Mouse (Mus musculus): ENCODE results near the gene Rpia. TPM values are rescaled to one million over a fixed set of nuclear protein-coding genes. Genes with fewer than 3 reads are reported as not detected.

The Rpia gene
- polyA plus RNA-seq, 1 experiment from 2014 or later: 2.6 TPM

DNA sequence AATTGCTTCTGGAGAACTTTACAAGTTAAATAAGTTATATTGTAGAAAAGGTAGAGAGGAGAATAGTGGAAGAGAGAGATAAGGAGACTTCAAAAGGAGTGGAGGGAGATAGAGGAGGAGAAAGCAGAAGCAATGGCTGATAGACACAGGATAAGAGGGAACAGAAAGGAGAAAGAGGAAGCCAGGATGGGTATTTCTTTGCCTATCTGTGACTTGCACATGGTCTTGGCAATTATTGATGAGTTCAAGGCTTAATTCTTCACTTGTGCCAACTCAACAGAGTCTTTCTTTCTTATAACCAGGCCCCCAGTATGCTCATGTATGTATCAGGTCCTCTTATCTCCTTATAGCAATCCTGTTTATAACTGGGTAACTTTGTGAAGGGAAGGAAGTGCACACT lies 61.2 kb downstream of the Rpia start:
- Histone ChIP-seq H3K9ac (ENCODE audit: low read depth, low read length) (no peak overlapping the region), H3K4me1 (ENCODE audit: control insufficient read depth, insufficient read depth, low read length) (no peaks in the 10 kb centered on the region), H3K9me3 (replicated peaks; ENCODE audit: control insufficient read depth, low read length, poor library complexity, severe bottlenecking) (no peaks in the 10 kb centered on the region), H3K4me3 (ENCODE audit: low read depth, low read length) (no peak overlapping the region), H3K36me3 (ENCODE audit: control insufficient read depth, insufficient read depth, low read length) (no peaks in the 10 kb centered on the region), H3K27me3 (ENCODE audit: control insufficient read depth, insufficient read depth, low read depth, low read length) (no peaks in the 10 kb centered on the region), H3K4me2 (ENCODE audit: low read length) (no peak overlapping the region), H3K27ac (ENCODE audit: low read length) (no peak overlapping the region)
- no peak for ATAC-seq

DNA sequence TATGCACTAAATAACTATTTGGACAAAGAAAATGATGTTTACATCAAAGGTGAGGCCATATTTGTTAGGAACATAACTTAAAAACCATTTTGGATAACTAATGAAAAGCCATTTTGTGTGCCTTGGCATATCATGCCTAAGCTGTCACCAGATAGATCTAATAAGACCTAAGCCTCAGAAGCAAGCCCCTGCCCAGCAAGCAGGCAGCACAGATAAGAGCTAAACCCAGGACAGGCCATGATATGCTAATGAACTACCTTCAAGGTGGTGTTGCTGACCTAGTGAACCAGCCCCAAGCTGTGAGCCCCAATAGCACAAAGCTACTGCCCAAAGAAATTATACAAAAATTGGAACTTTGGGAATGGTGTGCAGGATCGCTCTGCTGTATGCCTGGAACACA lies 62.9 kb downstream of the Rpia start:
- H3K9ac ChIP-seq (ENCODE audit: low read depth, low read length): no peak overlapping the region
- H3K4me1 ChIP-seq (ENCODE audit: control insufficient read depth, insufficient read depth, low read length): no peaks in the 10 kb centered on the region
- H3K4me2 ChIP-seq (ENCODE audit: low read length): no peak overlapping the region
- no peak overlapping the region for H3K4me3 ChIP-seq (ENCODE audit: low read depth, low read length)
- H3K27me3 ChIP-seq (ENCODE audit: control insufficient read depth, insufficient read depth, low read depth, low read length): no peaks in the 10 kb centered on the region
- no peaks in the 10 kb centered on the region for H3K9me3 ChIP-seq (replicated peaks; ENCODE audit: control insufficient read depth, low read length, poor library complexity, severe bottlenecking)
- no peaks in the 10 kb centered on the region for H3K36me3 ChIP-seq (ENCODE audit: control insufficient read depth, insufficient read depth, low read length)
- 91% methylated on average over 1 of the region's 1 CpGs for WGBS
- no peak overlapping the region for H3K27ac ChIP-seq (ENCODE audit: low read length)
- ATAC-seq: no peak

DNA sequence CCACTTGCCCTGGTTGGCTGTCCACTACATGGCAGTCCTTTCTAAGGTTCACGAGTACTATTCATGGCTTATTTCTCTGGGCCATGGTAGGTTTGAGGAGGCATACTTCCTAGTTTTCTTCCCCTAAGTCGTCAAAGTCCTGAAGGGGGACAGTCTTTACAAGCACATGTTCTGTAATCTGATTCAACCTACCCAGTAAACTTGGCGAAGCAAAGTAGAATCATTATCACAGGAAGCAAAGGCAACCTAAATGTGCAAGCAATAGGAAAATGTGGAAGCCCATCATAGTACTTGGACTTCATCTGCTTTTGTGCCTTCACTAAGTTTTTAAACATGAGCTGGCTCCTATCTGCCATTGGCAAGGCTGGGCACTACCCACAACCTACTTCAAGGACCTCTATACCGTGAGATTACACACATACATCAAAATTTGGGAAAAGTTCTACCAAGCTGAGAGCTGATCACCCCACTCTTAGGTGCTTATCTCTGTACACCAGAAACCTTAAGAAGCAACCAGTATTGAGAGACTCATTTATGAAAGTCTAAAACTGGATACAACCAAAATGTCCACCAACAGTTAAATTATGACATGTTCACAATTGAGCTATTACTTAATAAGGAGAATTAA lies 64.8 kb downstream of the Rpia start:
- WGBS: 77% methylated on average over 4 of the region's 4 CpGs
- no peaks in the 10 kb centered on the region for H3K9me3 ChIP-seq (replicated peaks; ENCODE audit: control insufficient read depth, low read length, poor library complexity, severe bottlenecking)
- H3K4me3 ChIP-seq (ENCODE audit: low read depth, low read length): no peak overlapping the region
- H3K4me1 ChIP-seq (ENCODE audit: control insufficient read depth, insufficient read depth, low read length): no peaks in the 10 kb centered on the region
- no peak overlapping the region for H3K27ac ChIP-seq (ENCODE audit: low read length)
- H3K4me2 ChIP-seq (ENCODE audit: low read length): no peak overlapping the region
- no peaks in the 10 kb centered on the region for H3K27me3 ChIP-seq (ENCODE audit: control insufficient read depth, insufficient read depth, low read depth, low read length)
- no peak overlapping the region for H3K9ac ChIP-seq (ENCODE audit: low read depth, low read length)
- ATAC-seq: no peak
- H3K36me3 ChIP-seq (ENCODE audit: control insufficient read depth, insufficient read depth, low read length): no peaks in the 10 kb centered on the region

DNA sequence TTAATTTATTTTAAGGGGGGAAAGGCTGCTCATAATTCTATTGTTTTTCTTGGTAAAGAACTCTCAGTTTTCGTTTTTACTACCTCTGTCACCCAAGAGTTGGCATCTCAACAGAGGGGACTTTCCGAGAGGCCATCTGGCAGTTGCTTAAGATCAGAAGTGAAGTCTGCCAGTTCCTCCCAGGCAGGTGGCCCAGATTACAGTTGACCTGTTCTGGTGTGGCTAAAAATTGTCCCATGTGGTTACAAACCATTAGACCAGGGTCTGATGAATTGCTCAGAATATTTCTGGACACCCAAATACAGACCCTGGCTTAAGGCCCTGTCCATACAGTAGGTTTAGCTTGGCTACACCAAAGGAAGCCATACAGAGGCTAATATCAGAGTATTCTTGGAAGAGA lies 66.4 kb downstream of the Rpia start:
- Histone ChIP-seq H3K4me1 (ENCODE audit: control insufficient read depth, insufficient read depth, low read length) (no peaks in the 10 kb centered on the region), H3K27ac (ENCODE audit: low read length) (no peak overlapping the region), H3K27me3 (ENCODE audit: control insufficient read depth, insufficient read depth, low read depth, low read length) (no peaks in the 10 kb centered on the region), H3K4me2 (ENCODE audit: low read length) (no peak overlapping the region), H3K36me3 (ENCODE audit: control insufficient read depth, insufficient read depth, low read length) (no peaks in the 10 kb centered on the region), H3K9me3 (replicated peaks; ENCODE audit: control insufficient read depth, low read length, poor library complexity, severe bottlenecking) (no peaks in the 10 kb centered on the region), H3K4me3 (ENCODE audit: low read depth, low read length) (no peak overlapping the region), H3K9ac (ENCODE audit: low read depth, low read length) (no peak overlapping the region)
- no peak for ATAC-seq
- 60% methylated on average over 2 of the region's 2 CpGs for WGBS

DNA sequence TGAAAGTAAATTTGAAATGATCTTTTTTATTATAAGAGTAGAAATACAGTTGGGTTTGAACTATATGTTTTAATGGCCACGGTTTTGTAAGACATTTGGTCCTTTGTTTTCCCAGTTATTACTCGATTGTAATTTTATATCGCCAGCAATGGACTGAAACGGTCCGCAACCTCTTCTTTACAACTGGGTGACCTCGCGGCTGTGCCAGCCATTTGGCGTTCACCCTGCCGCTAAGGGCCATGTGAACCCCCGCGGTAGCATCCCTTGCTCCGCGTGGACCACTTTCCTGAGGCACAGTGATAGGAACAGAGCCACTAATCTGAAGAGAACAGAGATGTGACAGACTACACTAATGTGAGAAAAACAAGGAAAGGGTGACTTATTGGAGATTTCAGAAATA lies 67.3 kb downstream of the Rpia start:
- Histone ChIP-seq H3K4me2 (ENCODE audit: low read length) (no peak overlapping the region), H3K27ac (ENCODE audit: low read length) (no peak overlapping the region), H3K4me1 (ENCODE audit: control insufficient read depth, insufficient read depth, low read length) (no peaks in the 10 kb centered on the region), H3K36me3 (ENCODE audit: control insufficient read depth, insufficient read depth, low read length) (no peaks in the 10 kb centered on the region), H3K4me3 (ENCODE audit: low read depth, low read length) (no peak overlapping the region), H3K27me3 (ENCODE audit: control insufficient read depth, insufficient read depth, low read depth, low read length) (no peaks in the 10 kb centered on the region), H3K9ac (ENCODE audit: low read depth, low read length) (no peak overlapping the region), H3K9me3 (replicated peaks; ENCODE audit: control insufficient read depth, low read length, poor library complexity, severe bottlenecking) (no peaks in the 10 kb centered on the region)
- ATAC-seq: no peak
- 93% methylated on average over 13 of the region's 13 CpGs for WGBS

DNA sequence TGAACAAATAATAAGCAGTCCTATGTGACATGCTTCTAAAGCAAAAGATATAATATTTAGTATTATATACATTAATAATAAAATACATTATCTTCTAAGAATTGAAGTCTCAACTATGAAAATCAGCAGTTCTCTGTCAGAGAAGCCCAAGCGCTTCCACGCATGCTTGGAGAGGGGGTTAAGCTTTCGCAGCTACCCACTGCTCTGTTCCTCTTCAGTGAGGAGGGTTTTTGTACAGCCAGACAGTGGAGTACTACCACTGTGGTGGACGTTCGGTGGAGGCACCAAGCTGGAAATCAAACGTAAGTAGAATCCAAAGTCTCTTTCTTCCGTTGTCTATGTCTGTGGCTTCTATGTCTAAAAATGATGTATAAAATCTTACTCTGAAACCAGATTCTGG lies 69.7 kb downstream of the Rpia start:
- Histone ChIP-seq H3K4me2 (ENCODE audit: low read length) (no peak overlapping the region), H3K27me3 (ENCODE audit: control insufficient read depth, insufficient read depth, low read depth, low read length) (no peaks in the 10 kb centered on the region), H3K36me3 (ENCODE audit: control insufficient read depth, insufficient read depth, low read length) (no peaks in the 10 kb centered on the region), H3K9me3 (replicated peaks; ENCODE audit: control insufficient read depth, low read length, poor library complexity, severe bottlenecking) (no peaks in the 10 kb centered on the region), H3K4me3 (ENCODE audit: low read depth, low read length) (no peak overlapping the region), H3K9ac (ENCODE audit: low read depth, low read length) (no peak overlapping the region), H3K4me1 (ENCODE audit: control insufficient read depth, insufficient read depth, low read length) (no peaks in the 10 kb centered on the region), H3K27ac (ENCODE audit: low read length) (no peak overlapping the region)
- WGBS: 89% methylated on average over 7 of the region's 7 CpGs
- ATAC-seq: no peak

DNA sequence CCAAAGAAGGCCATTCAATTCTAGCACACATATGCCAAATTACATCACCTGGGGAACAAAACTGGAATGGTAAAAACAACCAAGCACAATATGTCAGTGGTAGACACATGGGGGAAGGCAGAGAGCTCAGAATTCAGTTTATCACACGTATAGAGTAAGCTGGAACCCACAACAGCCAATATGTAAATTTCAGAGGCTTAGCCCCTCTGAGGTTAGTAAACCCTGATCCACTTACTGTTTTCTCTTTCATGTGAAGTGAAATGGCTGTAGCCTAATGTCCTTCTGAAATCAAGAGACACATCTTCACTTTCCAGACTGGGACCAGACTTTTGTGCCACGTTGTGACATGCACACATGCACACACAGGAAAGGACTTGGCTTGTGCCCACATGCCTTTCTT lies 73.3 kb downstream of the Rpia start:
- no peaks in the 10 kb centered on the region for H3K9me3 ChIP-seq (replicated peaks; ENCODE audit: control insufficient read depth, low read length, poor library complexity, severe bottlenecking)
- no peak for ATAC-seq
- H3K27ac ChIP-seq (ENCODE audit: low read length): no peak overlapping the region
- no peaks in the 10 kb centered on the region for H3K27me3 ChIP-seq (ENCODE audit: control insufficient read depth, insufficient read depth, low read depth, low read length)
- no peak overlapping the region for H3K9ac ChIP-seq (ENCODE audit: low read depth, low read length)
- no peaks in the 10 kb centered on the region for H3K36me3 ChIP-seq (ENCODE audit: control insufficient read depth, insufficient read depth, low read length)
- H3K4me2 ChIP-seq (ENCODE audit: low read length): no peak overlapping the region
- H3K4me1 ChIP-seq (ENCODE audit: control insufficient read depth, insufficient read depth, low read length): no peaks in the 10 kb centered on the region
- no peak overlapping the region for H3K4me3 ChIP-seq (ENCODE audit: low read depth, low read length)
- WGBS: 62% methylated on average over 2 of the region's 2 CpGs

DNA sequence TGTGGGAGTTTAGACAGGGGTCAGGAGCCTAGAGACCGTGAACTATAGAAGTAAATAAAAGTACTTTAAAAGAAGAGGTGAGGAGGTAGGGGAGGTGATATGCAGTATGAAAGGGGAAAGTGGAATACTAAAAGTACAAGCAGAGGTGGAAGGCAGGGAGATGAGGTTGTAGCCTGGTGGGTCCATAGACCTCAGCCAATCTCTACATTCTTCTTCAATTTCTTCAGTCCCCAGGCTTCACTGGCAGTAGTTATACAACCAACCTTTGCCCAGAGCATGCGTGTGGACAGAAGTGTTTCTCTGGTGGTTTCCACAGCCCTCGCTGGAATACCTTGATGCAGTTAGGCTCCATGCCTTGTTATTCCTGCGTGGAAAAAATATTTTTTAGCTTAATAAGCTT lies 73.9 kb downstream of the Rpia start:
- Histone ChIP-seq H3K27me3 (ENCODE audit: control insufficient read depth, insufficient read depth, low read depth, low read length) (no peaks in the 10 kb centered on the region), H3K4me3 (ENCODE audit: low read depth, low read length) (no peak overlapping the region), H3K4me1 (ENCODE audit: control insufficient read depth, insufficient read depth, low read length) (no peaks in the 10 kb centered on the region), H3K4me2 (ENCODE audit: low read length) (no peak overlapping the region), H3K27ac (ENCODE audit: low read length) (no peak overlapping the region), H3K36me3 (ENCODE audit: control insufficient read depth, insufficient read depth, low read length) (no peaks in the 10 kb centered on the region), H3K9ac (ENCODE audit: low read depth, low read length) (no peak overlapping the region), H3K9me3 (replicated peaks; ENCODE audit: control insufficient read depth, low read length, poor library complexity, severe bottlenecking) (no peaks in the 10 kb centered on the region)
- 87% methylated on average over 4 of the region's 4 CpGs for WGBS
- no peak for ATAC-seq

DNA sequence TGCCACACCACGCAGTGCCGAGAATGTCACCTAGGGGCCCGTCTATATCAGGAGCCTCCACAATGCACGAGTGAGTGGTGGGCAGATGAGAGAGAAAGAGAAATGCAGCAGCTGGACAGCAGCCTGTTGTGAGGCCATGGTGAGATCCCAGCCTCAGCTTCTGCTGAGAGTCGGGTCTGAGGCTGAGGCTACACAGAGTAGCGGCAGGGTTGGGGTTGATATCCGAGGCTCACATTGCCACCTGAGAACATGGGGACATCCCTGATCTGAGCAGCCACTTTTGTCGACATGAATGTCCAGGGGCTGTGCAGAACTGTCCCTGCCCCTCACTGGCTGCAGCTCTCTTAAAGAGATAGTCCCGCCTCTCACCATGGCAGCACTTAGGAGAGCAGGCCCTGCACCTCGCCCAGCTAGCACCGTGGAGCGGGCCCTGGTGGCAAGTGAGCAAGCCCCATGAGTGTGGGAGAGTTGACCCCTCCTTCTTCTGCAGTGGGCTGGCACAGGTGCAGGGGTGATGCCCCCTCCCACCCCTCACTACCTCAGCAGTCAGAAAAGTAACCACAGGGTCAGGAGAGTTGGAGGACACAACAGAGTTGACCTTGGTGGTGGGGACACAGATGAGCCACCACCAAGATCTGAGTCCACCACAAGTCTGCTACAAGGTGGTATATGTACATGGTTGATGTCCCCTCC lies 75.2 kb downstream of the Rpia start:
- WGBS: 78% methylated on average over 12 of the region's 12 CpGs
- no peak for ATAC-seq
- no peak overlapping the region for H3K9ac ChIP-seq (ENCODE audit: low read depth, low read length)

More for the DNA sequence above, 75.2 kb downstream of the Rpia start:
- Histone ChIP-seq H3K4me3 (ENCODE audit: low read depth, low read length) (no peak overlapping the region), H3K36me3 (ENCODE audit: control insufficient read depth, insufficient read depth, low read length) (no peaks in the 10 kb centered on the region), H3K9me3 (replicated peaks; ENCODE audit: control insufficient read depth, low read length, poor library complexity, severe bottlenecking) (no peaks in the 10 kb centered on the region), H3K27ac (ENCODE audit: low read length) (no peak overlapping the region), H3K4me2 (ENCODE audit: low read length) (no peak overlapping the region), H3K27me3 (ENCODE audit: control insufficient read depth, insufficient read depth, low read depth, low read length) (no peaks in the 10 kb centered on the region), H3K4me1 (ENCODE audit: control insufficient read depth, insufficient read depth, low read length) (no peaks in the 10 kb centered on the region)

All from midbrain, embryonic 16.5 days (tissue).